Comparison of ENCODE assay signal across 8 mouse cellular contexts in genomic region chr3:16466388-16466787, GRCm38 (mm10).
A peak's percentile ranks its signal among the peaks of the same experiment; 100 is the strongest.
DNase-seq lines count a peak whose midpoint lies in the region; ATAC-seq and TF ChIP-seq lines count a peak whose summit lies in the region.

No protein-coding gene starts in this region.

- H3K36me3 ChIP-seq in heart, embryonic 15.5 days = no peaks in the 10 kb centered on the region
- no peaks in the 10 kb centered on the region for H3K36me3 ChIP-seq in embryonic facial prominence, embryonic 13.5 days
- no peaks in the 10 kb centered on the region for H3K36me3 ChIP-seq in intestine, embryonic 16.5 days (ENCODE audit: control insufficient read depth, insufficient read depth, low read length)
- H3K36me3 ChIP-seq in neural tube, embryonic 14.5 days (ENCODE audit: control insufficient read depth, insufficient read depth, low read length) = no peaks in the 10 kb centered on the region
- H3K36me3 ChIP-seq in thymus, adult 2 months (ENCODE audit: control insufficient read depth, insufficient read depth, low read length) = no peaks in the 10 kb centered on the region

- intact Hi-C loops in heart, postnatal 25 days (cut with DNase I) = loop anchor here (2.0 kb wide), 1 partner anchor 1358 kb away; no protein-coding TSS in a partner anchor
- intact Hi-C loops in left cerebral cortex, postnatal 4 days (cut with DNase I) = loop anchor here (5.0 kb wide), 2 partner anchors 351 to 1356 kb away; no protein-coding TSS in a partner anchor

- H3K4me1 ChIP-seq in heart, embryonic 15.5 days (replicated peaks) = no peaks in the 10 kb centered on the region
- no peaks in the 10 kb centered on the region for H3K4me1 ChIP-seq in embryonic facial prominence, embryonic 13.5 days
- no peaks in the 10 kb centered on the region for H3K4me1 ChIP-seq in intestine, embryonic 16.5 days (ENCODE audit: control insufficient read depth, insufficient read depth, low read length)
- no peaks in the 10 kb centered on the region for H3K4me1 ChIP-seq in neural tube, embryonic 14.5 days (ENCODE audit: control insufficient read depth, insufficient read depth, low read length)
- H3K4me1 ChIP-seq in thymus, adult 2 months (replicated peaks; ENCODE audit: control insufficient read depth, insufficient read depth, low read length) = no peaks in the 10 kb centered on the region

- H3K9me3 ChIP-seq in heart, embryonic 15.5 days (replicated peaks) = no peaks in the 10 kb centered on the region
- H3K9me3 ChIP-seq in embryonic facial prominence, embryonic 13.5 days = no peaks in the 10 kb centered on the region
- H3K9me3 ChIP-seq in intestine, embryonic 16.5 days (ENCODE audit: control insufficient read depth, low read length) = no peaks in the 10 kb centered on the region
- H3K9me3 ChIP-seq in neural tube, embryonic 14.5 days (ENCODE audit: control insufficient read depth, low read length) = no peaks in the 10 kb centered on the region

- no peak overlapping the region for H3K4me3 ChIP-seq in heart, embryonic 15.5 days
- H3K4me3 ChIP-seq in embryonic facial prominence, embryonic 13.5 days = peak overlapping the region; percentile 24
- no peak overlapping the region for H3K4me3 ChIP-seq in intestine, embryonic 16.5 days (ENCODE audit: low read length)
- no peak overlapping the region for H3K4me3 ChIP-seq in neural tube, embryonic 14.5 days (ENCODE audit: low read depth, low read length)
- H3K4me3 ChIP-seq in thymus, adult 2 months (ENCODE audit: control insufficient read depth, insufficient read depth, low read length) = no peak overlapping the region

- H3K4me2 ChIP-seq in heart, embryonic 15.5 days = 0 out of 2 replicates have a peak overlapping the region, but pooled peaks have one; percentile 19
- H3K4me2 ChIP-seq in embryonic facial prominence, embryonic 13.5 days = peak overlapping the region; percentile 53
- peak overlapping the region; percentile 28; the same call in 1 of the 2 replicates for H3K4me2 ChIP-seq in intestine, embryonic 16.5 days (ENCODE audit: low read depth, low read length)
- peak overlapping the region; percentile 41 for H3K4me2 ChIP-seq in neural tube, embryonic 14.5 days (ENCODE audit: low read depth, low read length)

- H3K9ac ChIP-seq in heart, embryonic 15.5 days = no peak overlapping the region
- H3K9ac ChIP-seq in embryonic facial prominence, embryonic 13.5 days = no peak overlapping the region
- no peak overlapping the region for H3K9ac ChIP-seq in intestine, embryonic 16.5 days (ENCODE audit: low read depth, low read length)
- H3K9ac ChIP-seq in neural tube, embryonic 14.5 days (replicated peaks; ENCODE audit: low read depth, low read length) = peak overlapping the region; percentile 37; the same call in 1 of the 2 replicates

- no peak overlapping the region for H3K27ac ChIP-seq in heart, embryonic 15.5 days
- H3K27ac ChIP-seq in embryonic facial prominence, embryonic 13.5 days = no peak overlapping the region
- no peak overlapping the region for H3K27ac ChIP-seq in intestine, embryonic 16.5 days (ENCODE audit: low read length)
- H3K27ac ChIP-seq in neural tube, embryonic 14.5 days (ENCODE audit: low read depth, low read length) = peak overlapping the region; percentile 62
- H3K27ac ChIP-seq in thymus, adult 2 months (ENCODE audit: control insufficient read depth, insufficient read depth, low read length) = no peak overlapping the region

- no peaks in the 10 kb centered on the region for H3K27me3 ChIP-seq in heart, embryonic 15.5 days
- no peaks in the 10 kb centered on the region for H3K27me3 ChIP-seq in embryonic facial prominence, embryonic 13.5 days
- H3K27me3 ChIP-seq in intestine, embryonic 16.5 days (replicated peaks; ENCODE audit: control insufficient read depth, insufficient read depth, low read length) = no peaks in the 10 kb centered on the region
- H3K27me3 ChIP-seq in neural tube, embryonic 14.5 days (ENCODE audit: control insufficient read depth, insufficient read depth, low read length) = no peaks in the 10 kb centered on the region
- H3K27me3 ChIP-seq in thymus, adult 2 months (ENCODE audit: control insufficient read depth, insufficient read depth, low read length) = no peaks in the 10 kb centered on the region

- no peak for TF ChIP-seq CTCF in thymus, adult 2 months (IDR thresholded peaks at IDR 0.05; ENCODE audit: borderline replicate concordance, control insufficient read depth, extremely low read depth, insufficient read depth, low read length, poor library complexity)

- ATAC-seq in heart, embryonic 15.5 days (replicated peaks; ENCODE audit: insufficient number of reproducible peaks, insufficient read depth, low FRiP score, low read depth) = no peak
- ATAC-seq in embryonic facial prominence, embryonic 13.5 days (ENCODE audit: insufficient number of reproducible peaks, insufficient read depth, low FRiP score, low TSS enrichment, low read depth) = no peak
- no peak for ATAC-seq in intestine, embryonic 16.5 days
- peak; percentile 93 for ATAC-seq in neural tube, embryonic 14.5 days (ENCODE audit: low read depth)

- no peak for TF ChIP-seq POLR2A in thymus, adult 2 months (IDR thresholded peaks at IDR 0.05; ENCODE audit: control insufficient read depth, extremely low read depth, insufficient read depth, low read length, poor library complexity)

- DNase-seq in heart, postnatal 25 days (ENCODE audit: low spot score) = no peak
- DNase-seq in adrenal gland, postnatal 25 days = peak; percentile 27
- peak; percentile 72 for DNase-seq in left cerebral cortex, postnatal 4 days
- DNase-seq in thymus, adult 2 months = no peak

- WGBS in heart, embryonic 15.5 days = 14% methylated on average over 9 of the region's 9 CpGs
- WGBS in embryonic facial prominence, embryonic 13.5 days = 7% methylated on average over 9 of the region's 9 CpGs
- WGBS in intestine, embryonic 16.5 days = 14% methylated on average over 9 of the region's 9 CpGs
- 14% methylated on average over 9 of the region's 9 CpGs for WGBS in neural tube, embryonic 14.5 days
- WGBS in thymus, adult 2 months = 22% methylated on average over 9 of the region's 9 CpGs

Comparison
In these comparisons a context has a peak if more than half of its experiments do, and no peak if none do; other contexts are left out.
1. DNase-seq: peak in adrenal gland, postnatal 25 days (single experiment) and left cerebral cortex, postnatal 4 days (single experiment); none in heart, postnatal 25 days (single experiment) and thymus, adult 2 months (single experiment).
2. Peak in every context shown above with its lines, with median percentiles within 50 percentile points of each other: H3K4me2 ChIP-seq.